Mouse (Mus musculus): ENCODE measurements around the gene Olfr491. TPM values are rescaled to one million over a fixed set of nuclear protein-coding genes. Genes with fewer than 3 reads are reported as not detected.

Olfr491 gene
- not detected in 2 replicates for polyA plus RNA-seq (2015; fragmentation: Nextera tagmentation; extraction: Ambion mirVana)

DNA sequence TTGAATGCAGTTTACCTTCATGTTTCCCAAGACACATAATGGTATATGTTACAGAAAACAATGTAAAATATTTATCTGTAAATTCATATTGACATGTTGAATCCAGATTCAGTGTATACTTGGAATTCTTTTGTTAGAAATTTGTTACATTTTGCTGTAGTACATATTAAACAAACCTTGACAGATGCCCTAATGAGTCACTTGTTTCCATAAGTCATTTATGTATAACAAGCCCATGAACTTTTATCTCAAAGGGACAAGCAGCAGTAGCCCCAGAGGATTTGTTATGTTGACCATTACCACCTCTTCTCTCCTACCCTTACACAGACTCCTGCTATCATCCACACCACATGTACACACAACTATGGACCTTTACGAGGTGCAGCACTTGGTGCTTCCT, at the start of gene Olfr491:
Gene Olfr491, plus strand, starts transcription at position 301 of the 400 bp plus-strand sequence.
- no peak within 1 kb of the TSS for H3K4me3 ChIP-seq (replicated peaks)
- no peak within 1 kb of the TSS for H3K4me2 ChIP-seq
- H3K9ac ChIP-seq = no peak within 1 kb of the TSS
- H3K27me3 ChIP-seq = no peaks in the 10 kb centered on the region
- H3K27ac ChIP-seq = no peak within 1 kb of the TSS
- H3K36me3 ChIP-seq = no peaks in the 10 kb centered on the region
- no peaks in the 10 kb centered on the region for H3K4me1 ChIP-seq
- no peak for ATAC-seq (replicated peaks; ENCODE audit: low FRiP score)
- WGBS = 70% methylated on average over 1 of the region's 1 CpGs
- H3K9me3 ChIP-seq (replicated peaks) = no peaks in the 10 kb centered on the region

- H3K4me1 ChIP-seq = no peaks in the 10 kb centered on the region
- H3K9me3 ChIP-seq (replicated peaks) = no peaks in the 10 kb centered on the region
- H3K27ac ChIP-seq = no peak within 1 kb of the TSS
- no peak for ATAC-seq (replicated peaks; ENCODE audit: low FRiP score)
- no peaks in the 10 kb centered on the region for H3K36me3 ChIP-seq
- no peak within 1 kb of the TSS for H3K4me3 ChIP-seq (replicated peaks)
- no peak within 1 kb of the TSS for H3K9ac ChIP-seq
- no peaks in the 10 kb centered on the region for H3K27me3 ChIP-seq
- H3K4me2 ChIP-seq = no peak within 1 kb of the TSS
Observed at GRCm38 (mm10) chr7:108288834-108289233, 24.4 kb upstream of the Olfr491 start, which contains the start of gene Olfr490. Olfr490 (minus strand) TSS chr7:108288934.

DNA sequence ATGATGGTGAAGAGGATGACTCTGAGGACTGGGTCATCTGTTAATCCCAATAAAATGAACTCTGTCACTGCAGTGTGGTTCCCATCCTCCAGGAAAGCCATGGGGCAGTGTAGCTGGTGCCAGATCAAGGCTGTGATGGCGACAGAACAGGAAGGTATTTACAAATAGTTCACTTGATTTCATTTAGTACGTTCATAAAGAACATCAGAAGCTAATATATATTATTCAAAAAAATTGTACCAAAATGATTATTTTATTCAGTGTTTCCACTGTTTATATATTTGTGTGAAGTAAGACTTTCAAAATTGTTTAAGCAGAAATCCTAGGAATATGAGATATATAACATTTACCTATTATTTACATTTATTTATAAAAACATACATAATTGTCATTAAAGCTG, 10.3 kb downstream of the Olfr491 start, which contains the start of gene Olfr492:
Gene Olfr492, minus strand, starts transcription at position 101 of the 400 bp plus-strand sequence.
- no peaks in the 10 kb centered on the region for H3K9me3 ChIP-seq (replicated peaks)
- WGBS = 76% methylated on average over 2 of the region's 2 CpGs
- no peaks in the 10 kb centered on the region for H3K4me1 ChIP-seq
- no peak for ATAC-seq (replicated peaks; ENCODE audit: low FRiP score)
- no peak within 1 kb of the TSS for H3K4me2 ChIP-seq
- no peaks in the 10 kb centered on the region for H3K27me3 ChIP-seq
- no peaks in the 10 kb centered on the region for H3K36me3 ChIP-seq
- H3K27ac ChIP-seq = no peak within 1 kb of the TSS
- no peak within 1 kb of the TSS for H3K9ac ChIP-seq
- H3K4me3 ChIP-seq (replicated peaks) = no peak within 1 kb of the TSS

DNA sequence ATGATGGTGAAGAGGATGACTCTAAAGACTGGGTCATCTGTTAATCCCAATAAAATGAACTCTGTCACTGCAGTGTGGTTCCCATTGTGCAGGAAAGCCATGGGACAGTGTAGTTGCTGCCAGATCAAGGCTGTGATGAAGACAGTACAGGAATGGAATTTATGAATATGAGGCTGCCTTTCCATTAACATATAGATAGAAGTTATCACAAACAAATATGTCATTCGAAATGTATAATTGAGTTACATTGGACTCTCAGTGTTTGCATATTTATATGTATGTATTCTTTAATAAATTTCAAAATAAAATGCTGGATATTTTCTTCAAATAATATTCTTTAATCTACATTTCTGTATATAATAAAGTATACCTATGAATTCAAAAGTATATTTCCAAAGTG, 33.6 kb downstream of the Olfr491 start, which contains the start of gene Olfr493:
Gene Olfr493, minus strand, starts transcription at position 101 of the 400 bp plus-strand sequence.
- H3K9me3 ChIP-seq (replicated peaks) = no peaks in the 10 kb centered on the region
- no peaks in the 10 kb centered on the region for H3K27me3 ChIP-seq
- H3K27ac ChIP-seq = no peak within 1 kb of the TSS
- H3K9ac ChIP-seq = no peak within 1 kb of the TSS
- no peak for ATAC-seq (replicated peaks; ENCODE audit: low FRiP score)
- 60% methylated on average over 1 of the region's 1 CpGs for WGBS
- no peak within 1 kb of the TSS for H3K4me3 ChIP-seq (replicated peaks)
- no peak within 1 kb of the TSS for H3K4me2 ChIP-seq
- H3K4me1 ChIP-seq = no peaks in the 10 kb centered on the region
- no peaks in the 10 kb centered on the region for H3K36me3 ChIP-seq

- H3K4me3 ChIP-seq (replicated peaks) = no peak within 1 kb of the TSS
- H3K9me3 ChIP-seq (replicated peaks) = no peaks in the 10 kb centered on the region; the same call in 1 of the 2 replicates
- H3K36me3 ChIP-seq = no peaks in the 10 kb centered on the region
- ATAC-seq (replicated peaks; ENCODE audit: low FRiP score) = no peak
- no peaks in the 10 kb centered on the region for H3K4me1 ChIP-seq
- no peak within 1 kb of the TSS for H3K9ac ChIP-seq
- no peak within 1 kb of the TSS for H3K4me2 ChIP-seq
- H3K27ac ChIP-seq = no peak within 1 kb of the TSS
- WGBS = 82% methylated on average over 3 of the region's 3 CpGs
- H3K27me3 ChIP-seq = no peaks in the 10 kb centered on the region
Observed at GRCm38 (mm10) chr7:108365035-108365434, 51.8 kb downstream of the Olfr491 start, which contains the start of gene Olfr494. Olfr494 (plus strand) TSS chr7:108365335.

Other genes starting within 250 kb of the Olfr491 start
- gene Olfr480, start 246.1 kb upstream of the Olfr491 start, polyA plus RNA-seq (2015; fragmentation: Nextera tagmentation; extraction: Ambion mirVana) = not detected in 2 replicates
- gene Olfr481, start 233.6 kb upstream of the Olfr491 start, polyA plus RNA-seq (2015; fragmentation: Nextera tagmentation; extraction: Ambion mirVana) = not detected in 2 replicates
- 0.06 TPM in 1 of 2 replicates, not detected in the other for gene Olfr482, start 215.9 kb upstream of the Olfr491 start, polyA plus RNA-seq (2015; fragmentation: Nextera tagmentation; extraction: Ambion mirVana)
- gene Olfr483, start 212.6 kb upstream of the Olfr491 start, polyA plus RNA-seq (2015; fragmentation: Nextera tagmentation; extraction: Ambion mirVana) = not detected in 2 replicates
- not detected in 2 replicates for gene Olfr484, start 186.0 kb upstream of the Olfr491 start, polyA plus RNA-seq (2015; fragmentation: Nextera tagmentation; extraction: Ambion mirVana)
- not detected in 2 replicates for gene Olfr485, start 153.6 kb upstream of the Olfr491 start, polyA plus RNA-seq (2015; fragmentation: Nextera tagmentation; extraction: Ambion mirVana)
- gene Olfr486, start 140.7 kb upstream of the Olfr491 start, polyA plus RNA-seq (2015; fragmentation: Nextera tagmentation; extraction: Ambion mirVana) = not detected in 2 replicates
- not detected in 2 replicates for gene Olfr487, start 98.8 kb upstream of the Olfr491 start, polyA plus RNA-seq (2015; fragmentation: Nextera tagmentation; extraction: Ambion mirVana)
- not detected in 2 replicates for gene Olfr488, start 55.1 kb upstream of the Olfr491 start, polyA plus RNA-seq (2015; fragmentation: Nextera tagmentation; extraction: Ambion mirVana)
- gene Olfr490, start 24.5 kb upstream of the Olfr491 start, polyA plus RNA-seq (2015; fragmentation: Nextera tagmentation; extraction: Ambion mirVana) = not detected in 2 replicates
- not detected in 2 replicates for gene Olfr492, start 10.2 kb downstream of the Olfr491 start, polyA plus RNA-seq (2015; fragmentation: Nextera tagmentation; extraction: Ambion mirVana)
- not detected in 2 replicates for gene Olfr493, start 33.5 kb downstream of the Olfr491 start, polyA plus RNA-seq (2015; fragmentation: Nextera tagmentation; extraction: Ambion mirVana)
- not detected in 2 replicates for gene Olfr494, start 51.9 kb downstream of the Olfr491 start, polyA plus RNA-seq (2015; fragmentation: Nextera tagmentation; extraction: Ambion mirVana)
- gene Olfr495, start 79.7 kb downstream of the Olfr491 start, polyA plus RNA-seq (2015; fragmentation: Nextera tagmentation; extraction: Ambion mirVana) = not detected in 2 replicates
- not detected in 2 replicates for gene Olfr497, start 107.0 kb downstream of the Olfr491 start, polyA plus RNA-seq (2015; fragmentation: Nextera tagmentation; extraction: Ambion mirVana)
- not detected in 2 replicates for gene Olfr498, start 151.9 kb downstream of the Olfr491 start, polyA plus RNA-seq (2015; fragmentation: Nextera tagmentation; extraction: Ambion mirVana)
- gene Olfr502, start 211.6 kb downstream of the Olfr491 start, polyA plus RNA-seq (2015; fragmentation: Nextera tagmentation; extraction: Ambion mirVana) = not detected in 2 replicates
- not detected in 2 replicates for gene Olfr503, start 231.1 kb downstream of the Olfr491 start, polyA plus RNA-seq (2015; fragmentation: Nextera tagmentation; extraction: Ambion mirVana)

Data from kidney, embryonic 15.5 days (tissue).